Mouse (Mus musculus): ENCODE data around the gene Ugt1a2. TPM values are rescaled to one million over a fixed set of nuclear protein-coding genes. Genes with fewer than 3 reads are reported as not detected.

Ugt1a2 gene
- total and polyA plus RNA-seq, 3 experiments = not detected

- intact Hi-C loops (cut with DNase I) = no loop called here
These were observed 33.8 kb downstream of the Ugt1a2 start for GRCm38 (mm10) chr1:88234248-88234610.

GRCm38 (mm10) chr1:88234646-88235045 is 34.2 kb downstream of the Ugt1a2 start:
- intact Hi-C loops (cut with DNase I) = no loop called here
- H3K4me3 ChIP-seq = no peak overlapping the region

More at GRCm38 (mm10) chr1:88234248-88234610, 33.8 kb downstream of the Ugt1a2 start:
- no peak overlapping the region for H3K9ac ChIP-seq (ENCODE audit: low read depth, low read length)
- 57% methylated on average over 4 of the region's 4 CpGs for WGBS
- no peak for TF ChIP-seq POLR2A (IDR thresholded peaks at IDR 0.05; ENCODE audit: insufficient read depth, low read depth, low read length)
- no peaks in the 10 kb centered on the region for H3K4me1 ChIP-seq (ENCODE audit: control insufficient read depth, insufficient read depth, low read length)
- H3K36me3 ChIP-seq (ENCODE audit: control insufficient read depth, insufficient read depth, low read length) = no peaks in the 10 kb centered on the region
- no peaks in the 10 kb centered on the region for H3K79me2 ChIP-seq (replicated peaks; ENCODE audit: control insufficient read depth, insufficient read depth, low read length)
- DNase-seq = no peak
- no peaks in the 10 kb centered on the region for H3K27me3 ChIP-seq (ENCODE audit: control insufficient read depth, insufficient read depth, low read length)
- H3K4me3 ChIP-seq = no peak overlapping the region
- no peak overlapping the region for H3K27ac ChIP-seq

GRCm38 (mm10) chr1:88235046-88235893 is 34.9 kb downstream of the Ugt1a2 start:
- Histone ChIP-seq H3K4me3 (no peak overlapping the region), H3K36me3 (ENCODE audit: control insufficient read depth, insufficient read depth, low read length) (no peaks in the 10 kb centered on the region), H3K79me2 (replicated peaks; ENCODE audit: control insufficient read depth, insufficient read depth, low read length) (no peaks in the 10 kb centered on the region), H3K4me1 (ENCODE audit: control insufficient read depth, insufficient read depth, low read length) (no peaks in the 10 kb centered on the region), H3K9ac (ENCODE audit: low read depth, low read length) (no peak overlapping the region), H3K27me3 (ENCODE audit: control insufficient read depth, insufficient read depth, low read length) (no peaks in the 10 kb centered on the region), H3K27ac (no peak overlapping the region)
- intact Hi-C loops (cut with DNase I) = no loop called here
- TF ChIP-seq EP300 (IDR thresholded peaks at IDR 0.05; ENCODE audit: insufficient read depth, low read depth, low read length) (no peak), POLR2A (IDR thresholded peaks at IDR 0.05; ENCODE audit: insufficient read depth, low read depth, low read length) (no peak), CTCF (IDR thresholded peaks at IDR 0.05) (no peak)
- DNase-seq = no peak
- 55% methylated on average over 11 of the region's 11 CpGs for WGBS

More at GRCm38 (mm10) chr1:88234646-88235045, 34.2 kb downstream of the Ugt1a2 start:
- Histone ChIP-seq H3K27ac (no peak overlapping the region), H3K36me3 (ENCODE audit: control insufficient read depth, insufficient read depth, low read length) (no peaks in the 10 kb centered on the region), H3K9ac (ENCODE audit: low read depth, low read length) (no peak overlapping the region), H3K79me2 (replicated peaks; ENCODE audit: control insufficient read depth, insufficient read depth, low read length) (no peaks in the 10 kb centered on the region), H3K27me3 (ENCODE audit: control insufficient read depth, insufficient read depth, low read length) (no peaks in the 10 kb centered on the region), H3K4me1 (ENCODE audit: control insufficient read depth, insufficient read depth, low read length) (no peaks in the 10 kb centered on the region)
- WGBS = 40% methylated on average over 5 of the region's 5 CpGs
- DNase-seq = no peak
- TF ChIP-seq CTCF (IDR thresholded peaks at IDR 0.05) (no peak), EP300 (IDR thresholded peaks at IDR 0.05; ENCODE audit: insufficient read depth, low read depth, low read length) (no peak), POLR2A (IDR thresholded peaks at IDR 0.05; ENCODE audit: insufficient read depth, low read depth, low read length) (no peak)

GRCm38 (mm10) chr1:88235894-88236415 is 35.6 kb downstream of the Ugt1a2 start:
- 44% methylated on average over 4 of the region's 4 CpGs for WGBS
- intact Hi-C loops (cut with DNase I) = no loop called here

GRCm38 (mm10) chr1:88237311-88237710 is 36.9 kb downstream of the Ugt1a2 start:
- Histone ChIP-seq H3K36me3 (ENCODE audit: control insufficient read depth, insufficient read depth, low read length) (no peaks in the 10 kb centered on the region), H3K4me1 (ENCODE audit: control insufficient read depth, insufficient read depth, low read length) (no peaks in the 10 kb centered on the region), H3K9ac (ENCODE audit: low read depth, low read length) (no peak overlapping the region), H3K27ac (no peak overlapping the region), H3K4me3 (no peak overlapping the region), H3K79me2 (replicated peaks; ENCODE audit: control insufficient read depth, insufficient read depth, low read length) (no peaks in the 10 kb centered on the region), H3K27me3 (ENCODE audit: control insufficient read depth, insufficient read depth, low read length) (no peaks in the 10 kb centered on the region)
- no peak for TF ChIP-seq POLR2A (IDR thresholded peaks at IDR 0.05; ENCODE audit: insufficient read depth, low read depth, low read length)
- TF ChIP-seq CTCF (IDR thresholded peaks at IDR 0.05) = no peak
- no peak for DNase-seq
- 64% methylated on average over 5 of the region's 5 CpGs for WGBS
- intact Hi-C loops (cut with DNase I) = no loop called here

More at GRCm38 (mm10) chr1:88235894-88236415, 35.6 kb downstream of the Ugt1a2 start:
- Histone ChIP-seq H3K79me2 (replicated peaks; ENCODE audit: control insufficient read depth, insufficient read depth, low read length) (no peaks in the 10 kb centered on the region), H3K27ac (no peak overlapping the region), H3K36me3 (ENCODE audit: control insufficient read depth, insufficient read depth, low read length) (no peaks in the 10 kb centered on the region), H3K4me3 (no peak overlapping the region), H3K4me1 (ENCODE audit: control insufficient read depth, insufficient read depth, low read length) (no peaks in the 10 kb centered on the region), H3K9ac (ENCODE audit: low read depth, low read length) (no peak overlapping the region), H3K27me3 (ENCODE audit: control insufficient read depth, insufficient read depth, low read length) (no peaks in the 10 kb centered on the region)
- DNase-seq = no peak
- TF ChIP-seq EP300 (IDR thresholded peaks at IDR 0.05; ENCODE audit: insufficient read depth, low read depth, low read length) = no peak
- no peak for TF ChIP-seq CTCF (IDR thresholded peaks at IDR 0.05)
- TF ChIP-seq POLR2A (IDR thresholded peaks at IDR 0.05; ENCODE audit: insufficient read depth, low read depth, low read length) = no peak

- DNase-seq = no peak
- H3K4me1 ChIP-seq (ENCODE audit: control insufficient read depth, insufficient read depth, low read length) = no peaks in the 10 kb centered on the region
- intact Hi-C loops (cut with DNase I) = no loop called here
- no peaks in the 10 kb centered on the region for H3K79me2 ChIP-seq (replicated peaks; ENCODE audit: control insufficient read depth, insufficient read depth, low read length)
- no peak overlapping the region for H3K4me3 ChIP-seq
- H3K9ac ChIP-seq (ENCODE audit: low read depth, low read length) = no peak overlapping the region
- H3K36me3 ChIP-seq (ENCODE audit: control insufficient read depth, insufficient read depth, low read length) = no peaks in the 10 kb centered on the region
- 68% methylated on average over 6 of the region's 6 CpGs for WGBS
- H3K27ac ChIP-seq = no peak overlapping the region
- no peaks in the 10 kb centered on the region for H3K27me3 ChIP-seq (ENCODE audit: control insufficient read depth, insufficient read depth, low read length)
- TF ChIP-seq EP300 (IDR thresholded peaks at IDR 0.05; ENCODE audit: insufficient read depth, low read depth, low read length) (no peak), CTCF (IDR thresholded peaks at IDR 0.05) (no peak), POLR2A (IDR thresholded peaks at IDR 0.05; ENCODE audit: insufficient read depth, low read depth, low read length) (no peak)
These were observed 38.4 kb downstream of the Ugt1a2 start for GRCm38 (mm10) chr1:88238771-88239170.

All from heart, adult 2 months (tissue).